ENCODE assay signal across 11 mouse cellular contexts in genomic region chr1:185405921-185406320, GRCm38 (mm10). TPM values are rescaled to one million over a fixed set of nuclear protein-coding genes. Genes with fewer than 3 reads are reported as not detected.
"Had no signal": no experiment of that assay in that cellular context is flagged by ENCODE, and none has a peak within 500 bp of the region (broad histone marks: within the 10 kb centered on the region; RNA-seq: fewer than 3 reads in every experiment).

No protein-coding gene starts in this region.

- DNase-seq: kidney, postnatal 14 days; left cerebral cortex, postnatal 4 days; midbrain, embryonic 14.5 days; thymus, postnatal 4 days had no signal

- H3K4me2 ChIP-seq: kidney, embryonic 15.5 days; limb, embryonic 13.5 days; lung, embryonic 15.5 days; neural tube, embryonic 15.5 days had no signal

- H3K4me1 ChIP-seq: kidney, embryonic 15.5 days; limb, embryonic 13.5 days; lung, embryonic 15.5 days; midbrain, embryonic 10.5 days; neural tube, embryonic 15.5 days had no signal

- H3K27ac ChIP-seq: kidney, embryonic 15.5 days; limb, embryonic 13.5 days; lung, embryonic 15.5 days; midbrain, embryonic 10.5 days; neural tube, embryonic 15.5 days; stomach, postnatal 0 days had no signal

- H3K4me3 ChIP-seq: kidney, embryonic 15.5 days; limb, embryonic 13.5 days; lung, embryonic 15.5 days; midbrain, embryonic 10.5 days; myocyte; neural tube, embryonic 15.5 days had no signal

- H3K27me3 ChIP-seq: kidney, embryonic 15.5 days; limb, embryonic 13.5 days; lung, embryonic 15.5 days; neural tube, embryonic 15.5 days had no signal

- H3K9me3 ChIP-seq: kidney, embryonic 15.5 days; limb, embryonic 13.5 days; lung, embryonic 15.5 days; midbrain, embryonic 10.5 days; neural tube, embryonic 15.5 days had no signal

- H3K9ac ChIP-seq: kidney, embryonic 15.5 days; limb, embryonic 13.5 days; lung, embryonic 15.5 days; neural tube, embryonic 15.5 days had no signal

RNA-seq across cellular contexts. Expression of gene Slc30a10, which starts 48.7 kb away (rescaled TPM):
- polyA plus RNA-seq: lung, embryonic 15.5 days; myocyte had no signal
